Mouse (Mus musculus) neutrophil, adult 5-6 weeks (primary cell): Measurements from ENCODE around the gene Vpreb3. TPM values are rescaled to one million over a fixed set of nuclear protein-coding genes. Genes with fewer than 3 reads are reported as not detected.

Source experiments
- ATAC-seq: fragments of 151-379, 151-347 bp; 2 replicates; pipeline ENCODE4 v1.8.0; 2017; ENCODE audit warnings: mild to moderate bottlenecking, moderate TSS enrichment; ENCODE audit not compliant: insufficient number of reproducible peaks, poor library complexity, low FRiP score, severe bottlenecking; ENCODE audit errors: extremely low read depth
- total RNA-seq: library from RNA; stranded (forward); fragments of 200-1000 nt; gene quantifications from 2 replicates; pipeline ENCODE4 v1.2.3, GENCODE M21; 2017

Gene Vpreb3
- total RNA-seq, 1 experiment from 2014 or later, result 76.5 TPM

- ATAC-seq, result no peak
Observed at GRCm38 (mm10) chr10:75926396-75926795, 16.5 kb upstream of the Vpreb3 start.

DNA sequence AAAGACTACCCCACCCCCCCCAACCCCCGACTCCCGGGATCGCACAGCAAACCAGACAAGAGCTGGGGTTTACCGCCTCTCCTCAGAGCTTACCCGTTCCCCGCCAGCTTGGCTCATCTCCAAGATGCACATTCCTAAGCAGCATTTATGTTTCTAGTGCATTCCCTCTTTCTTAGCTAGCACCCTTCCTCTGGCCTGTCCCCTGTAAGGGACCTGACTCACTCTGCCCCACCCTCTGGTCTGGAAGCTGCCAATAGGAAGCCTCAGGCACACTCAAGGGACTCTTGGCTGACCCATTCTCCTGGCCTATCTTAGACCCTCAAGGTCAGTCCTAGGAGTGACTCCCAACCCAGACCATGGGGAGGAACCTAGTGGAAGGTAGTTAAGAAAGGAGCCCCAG, 12.6 kb upstream of the Vpreb3 start:
- ATAC-seq, result no peak

GRCm38 (mm10) chr10:75931311-75931710, 11.5 kb upstream of the Vpreb3 start:
- ATAC-seq, result no peak

- ATAC-seq, result no peak; the same call in 1 of the 2 replicates
Observed at GRCm38 (mm10) chr10:75932081-75932678, 10.7 kb upstream of the Vpreb3 start.

DNA sequence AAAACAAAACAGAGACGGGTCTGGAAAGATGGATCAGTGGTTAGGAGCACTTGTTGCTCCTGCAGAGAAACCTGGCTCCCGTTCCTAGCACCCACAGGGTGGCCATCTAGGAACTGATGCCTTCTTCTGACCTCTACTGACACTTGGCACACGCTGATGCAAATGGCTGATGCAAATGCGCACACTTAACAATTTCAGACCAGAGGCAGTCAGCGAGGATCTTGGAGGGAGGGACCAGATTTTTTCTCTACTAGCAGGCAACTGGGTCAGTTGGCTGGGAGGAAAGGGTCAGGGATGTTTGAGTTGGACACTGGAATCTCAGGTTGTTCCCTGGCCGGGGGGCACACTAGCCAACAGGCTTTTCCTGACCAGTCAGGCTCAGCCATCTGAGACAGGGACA, 10.0 kb upstream of the Vpreb3 start, which contains the start of gene Chchd10:
Chchd10 (plus strand) TSS at position 240 of the 400 bp plus-strand sequence.
- ATAC-seq, result no peak

DNA sequence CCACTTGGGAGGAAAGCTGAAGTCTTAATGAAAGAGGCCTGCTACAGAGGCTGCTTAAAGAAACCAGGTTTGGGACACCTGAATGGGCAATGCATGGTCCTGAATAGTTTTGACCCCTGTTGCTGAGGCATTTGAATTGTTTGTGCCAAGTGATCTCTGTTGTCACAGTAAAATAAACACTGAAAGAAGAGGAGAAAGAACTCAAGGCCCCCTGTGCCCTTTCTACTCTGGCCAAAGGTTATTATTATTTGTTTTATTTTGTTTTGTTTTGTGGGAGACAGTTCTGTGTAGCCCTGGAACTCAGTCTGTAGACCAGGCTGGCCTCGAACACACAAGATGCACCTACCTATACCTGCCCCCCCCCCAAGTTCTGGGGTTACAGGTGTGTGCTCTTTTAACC, 7.9 kb upstream of the Vpreb3 start:
- no peak for ATAC-seq

GRCm38 (mm10) chr10:75935680-75936541, 6.9 kb upstream of the Vpreb3 start, which contains the start of gene Mmp11:
Gene Mmp11 (minus strand): TSS chr10:75936496.
- peak; percentile 61 for ATAC-seq

DNA sequence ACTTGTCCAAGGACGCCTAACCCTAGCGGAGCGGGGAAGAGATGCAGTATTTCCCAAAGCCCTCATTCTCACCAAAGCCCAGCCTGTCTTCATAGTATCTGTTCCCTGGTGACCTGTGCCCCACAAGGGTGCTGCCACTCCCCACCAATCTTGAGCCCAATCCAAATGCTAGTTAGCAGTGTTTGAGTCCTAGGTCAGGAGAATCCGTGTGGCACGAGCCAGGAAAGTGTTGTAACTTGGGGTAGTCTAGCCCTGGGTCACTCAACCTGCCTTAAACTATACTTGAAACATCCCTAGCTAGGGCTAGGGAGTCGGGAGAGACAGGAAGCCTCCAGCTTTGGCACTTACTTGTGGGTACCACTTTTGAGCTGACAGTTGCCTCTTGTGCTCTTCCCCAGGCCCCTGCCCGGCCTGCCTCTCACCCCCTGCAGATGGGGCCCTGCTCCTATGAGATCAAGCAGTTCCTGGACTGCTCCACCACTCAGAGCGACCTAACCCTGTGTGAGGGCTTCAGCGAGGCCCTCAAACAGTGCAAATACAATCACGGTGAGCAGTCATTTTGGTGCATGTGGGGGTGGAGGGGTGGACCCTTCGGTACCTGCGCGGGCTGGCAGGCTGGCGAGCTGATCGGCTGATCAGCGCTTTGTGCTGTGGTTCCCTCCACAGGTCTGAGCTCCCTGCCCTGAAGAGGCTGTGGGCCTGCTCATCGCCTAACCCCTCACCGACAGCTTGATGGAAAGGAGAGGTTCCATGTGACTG, 5.8 kb upstream of the Vpreb3 start:
- peak; percentile 17 for ATAC-seq

- ATAC-seq, result no peak
Observed at GRCm38 (mm10) chr10:75937851-75938643, 4.8 kb upstream of the Vpreb3 start.

DNA sequence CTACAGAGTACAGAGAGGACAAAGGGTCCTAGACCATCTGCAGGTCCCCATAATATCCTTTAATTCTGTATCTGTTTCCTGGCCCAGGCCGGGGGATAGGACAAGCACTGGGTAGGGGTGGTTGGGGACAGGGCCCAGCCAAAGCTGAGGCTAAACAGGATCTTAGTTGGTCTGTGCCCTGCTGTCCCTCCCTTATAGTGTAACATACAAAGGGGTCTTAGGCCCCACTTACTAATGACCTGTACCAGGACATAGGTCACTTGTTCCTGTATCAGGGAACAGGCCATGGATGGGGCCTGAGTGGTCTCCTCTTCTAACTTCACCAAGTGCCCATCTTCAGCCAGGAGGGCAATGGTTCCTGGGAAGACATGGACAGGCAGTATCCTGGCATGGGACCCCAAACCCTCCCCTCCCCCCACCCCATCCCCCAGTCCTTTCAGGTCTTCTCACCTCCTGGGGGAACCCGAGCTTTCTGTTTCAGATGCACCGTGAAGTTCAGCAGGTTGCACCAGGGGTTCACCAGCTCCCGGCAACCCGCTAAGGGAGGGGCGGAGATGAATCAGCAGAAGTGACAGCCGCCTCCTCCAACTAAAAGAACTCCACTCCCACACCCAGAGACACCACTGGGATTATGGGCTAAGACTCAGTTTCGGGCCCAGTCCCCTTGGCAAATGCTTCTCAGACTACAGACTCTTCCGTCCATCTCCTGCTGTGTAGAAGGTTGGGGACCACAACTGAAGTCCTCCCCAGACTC, 3.2 kb upstream of the Vpreb3 start:
- ATAC-seq, result no peak

GRCm38 (mm10) chr10:75940520-75940919, 2.3 kb upstream of the Vpreb3 start, which contains the start of gene Gm867:
Gene Gm867 (minus strand): TSS chr10:75940672.
- no peak for ATAC-seq

DNA sequence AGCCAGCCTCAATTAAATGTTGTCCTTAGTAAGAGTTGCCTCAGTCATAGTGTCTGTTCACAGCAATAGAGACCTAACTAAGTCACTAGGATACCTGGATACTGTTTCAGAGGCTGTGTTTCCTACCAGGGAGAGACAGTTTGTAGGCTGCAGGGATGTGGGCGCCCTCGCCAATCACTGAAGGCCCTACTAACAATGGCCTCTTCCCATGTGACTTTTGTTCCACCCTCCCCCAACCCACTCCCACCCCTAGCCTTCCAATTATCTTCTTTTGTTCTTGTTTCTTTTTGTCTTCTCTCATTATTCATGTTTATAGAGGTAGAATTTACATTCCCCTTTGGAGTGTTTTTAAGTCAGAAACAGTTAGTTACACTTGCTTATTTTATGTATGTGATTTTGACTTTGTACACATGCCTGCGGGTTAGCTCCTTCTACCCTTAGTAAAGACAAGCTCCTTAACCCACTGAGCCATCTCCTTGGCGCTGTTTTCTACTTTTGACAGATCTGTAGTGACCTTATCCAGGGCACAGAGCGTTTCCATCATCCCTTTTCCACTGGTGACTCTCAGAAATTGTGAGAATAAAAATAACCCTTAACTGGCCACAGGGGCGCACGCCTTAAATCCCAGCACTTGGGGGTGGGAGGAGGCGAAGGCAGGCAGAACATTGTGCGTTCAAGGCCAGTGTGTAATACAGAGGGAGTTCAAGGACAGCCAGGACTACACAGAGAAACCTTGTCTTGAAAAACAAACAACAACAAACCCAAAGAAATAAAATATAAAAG, 1.6 kb upstream of the Vpreb3 start:
- ATAC-seq, result no peak

DNA sequence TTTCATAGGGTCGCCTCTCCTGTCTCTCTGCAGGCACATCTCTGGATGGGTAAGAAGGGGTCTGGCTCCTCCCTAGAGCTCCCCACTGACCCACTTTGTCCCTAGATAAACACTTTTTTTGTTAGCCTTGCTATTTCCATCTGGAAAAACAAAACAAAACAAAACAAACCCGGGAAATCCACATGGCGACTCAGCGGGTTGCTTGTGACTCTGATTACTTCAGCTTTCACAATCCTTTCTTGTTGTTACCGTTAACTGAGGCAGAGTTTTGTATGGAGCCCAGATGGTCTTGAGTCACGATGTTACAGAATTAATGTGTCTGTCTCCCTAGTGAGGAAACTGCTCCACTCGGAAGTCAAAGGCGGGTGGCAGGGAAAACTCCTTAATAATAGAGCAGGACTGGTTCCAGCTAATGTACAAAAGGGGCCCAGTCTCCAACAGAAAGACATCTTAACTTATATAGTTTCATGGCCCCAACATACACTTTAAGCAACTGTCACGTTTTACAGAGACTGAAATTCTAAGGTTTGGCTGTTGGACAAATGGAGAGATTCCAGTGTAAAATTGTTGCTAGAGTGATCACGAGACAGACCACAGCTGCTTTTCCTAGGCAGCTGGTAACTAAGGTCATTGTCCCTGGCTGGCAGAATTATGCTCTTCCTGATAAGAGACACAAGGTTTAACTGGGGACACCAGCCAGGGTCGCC, 1.4 kb downstream of the Vpreb3 start:
- ATAC-seq, result no peak

- ATAC-seq, result no peak
Observed at GRCm38 (mm10) chr10:75945213-75945612, 2.4 kb downstream of the Vpreb3 start.

DNA sequence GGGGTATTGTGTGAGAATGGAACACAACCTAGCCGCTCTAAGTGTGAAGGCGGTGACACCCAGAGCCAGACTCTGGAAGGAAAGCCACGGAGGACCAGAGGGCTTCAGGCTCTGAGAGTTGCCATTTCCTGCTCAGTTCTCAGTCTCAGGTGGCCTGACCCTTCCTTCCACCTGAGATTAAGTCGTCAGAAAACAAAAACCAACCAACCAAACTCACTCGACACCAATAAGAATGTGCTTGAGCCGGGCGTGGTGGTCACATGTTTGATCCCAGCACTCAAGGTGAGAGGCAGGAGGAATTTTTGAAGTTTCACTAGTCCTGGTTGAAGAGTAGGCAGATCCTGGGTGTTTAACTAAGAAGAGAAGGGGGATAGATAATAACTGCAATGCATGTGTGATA, 3.0 kb downstream of the Vpreb3 start:
- no peak for ATAC-seq

DNA sequence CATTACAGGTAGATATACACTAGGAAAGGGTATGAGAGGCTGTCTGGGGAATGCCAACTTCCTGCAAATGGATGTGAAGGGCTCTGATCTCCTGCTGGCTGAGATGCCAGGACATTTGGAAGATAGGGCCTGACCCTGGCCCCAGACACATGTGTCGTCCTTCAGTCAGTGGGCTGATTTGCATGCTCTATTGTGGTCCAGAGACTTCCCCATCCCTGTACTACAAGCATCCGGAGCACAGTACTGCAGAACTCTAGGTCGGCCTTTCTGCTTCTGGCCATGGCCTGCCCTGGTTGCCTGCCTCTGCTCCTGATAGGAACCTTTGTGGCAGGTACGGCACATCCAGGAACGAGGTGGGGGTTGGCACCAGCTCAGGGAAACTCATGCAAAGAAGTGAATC, 5.2 kb downstream of the Vpreb3 start:
- peak; percentile 51; the same call in 1 of the 2 replicates for ATAC-seq
